Mouse (Mus musculus): ENCODE results near the gene Lgsn.
A peak's percentile ranks its signal among the peaks of the same experiment; 100 is the strongest.

Lgsn gene

DNA sequence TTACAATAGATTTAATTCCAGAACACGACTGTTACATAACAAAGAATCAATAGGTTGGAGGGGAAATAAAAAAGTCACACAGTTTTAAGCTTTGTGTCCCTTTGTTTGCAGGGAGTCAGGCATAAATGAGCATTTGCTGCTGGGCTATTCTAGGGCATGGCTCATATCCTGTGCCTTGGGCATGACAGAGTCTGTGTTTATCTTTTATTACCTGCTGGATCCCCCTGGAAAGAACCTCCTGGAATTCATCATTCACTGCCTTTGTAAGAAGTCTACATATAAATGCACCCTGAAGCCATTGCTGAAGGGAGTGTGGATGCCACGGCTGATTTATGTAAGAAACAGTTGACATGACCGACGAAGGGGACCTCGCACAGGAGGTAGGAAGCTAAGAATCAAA lies at the start of gene Lgsn:
Lgsn (plus strand) TSS at position 301 of the 400 bp plus-strand sequence.
- DNase-seq: no peak

GRCm38 (mm10) chr1:31138387-31138786 lies 37.8 kb upstream of the Lgsn start:
- no peak for DNase-seq

DNA sequence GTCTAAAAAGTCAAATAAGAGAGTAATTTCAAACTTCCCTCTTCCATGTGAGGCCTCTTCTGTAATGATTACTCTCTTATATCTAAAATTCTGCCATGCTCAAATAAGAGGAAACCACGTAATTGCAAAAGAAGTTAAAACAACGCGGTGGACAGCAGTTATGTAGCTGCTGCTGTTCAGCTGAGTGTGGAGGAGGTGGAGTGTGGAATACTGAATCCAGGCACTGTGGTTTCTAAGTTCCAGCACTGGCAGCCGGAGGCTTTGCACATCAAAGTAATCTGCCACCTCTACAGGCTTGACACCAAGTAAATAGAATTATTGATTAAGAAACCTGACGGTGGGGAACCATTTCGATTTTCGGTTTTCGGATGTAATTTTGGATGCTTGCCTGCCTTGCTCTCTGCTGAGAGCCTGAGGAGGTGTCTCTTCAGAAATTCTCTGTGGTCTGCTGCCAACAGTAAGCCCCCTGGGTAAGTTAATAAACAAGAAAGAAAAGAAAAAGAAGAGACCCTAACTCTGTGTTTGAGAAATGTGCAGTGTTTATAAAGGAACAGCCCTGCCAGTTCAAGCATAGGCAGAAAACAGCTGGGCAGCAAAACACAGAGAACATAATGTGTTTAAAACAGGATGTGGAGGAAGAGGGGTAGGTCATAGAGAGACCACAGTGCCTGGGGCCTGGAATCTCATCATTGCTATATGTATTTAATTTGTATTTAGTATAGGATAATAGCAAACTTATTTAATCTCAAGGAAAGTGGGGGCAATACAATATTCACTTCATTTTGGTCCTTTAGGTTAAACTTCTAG lies 33.7 kb upstream of the Lgsn start:
- DNase-seq: no peak

DNA sequence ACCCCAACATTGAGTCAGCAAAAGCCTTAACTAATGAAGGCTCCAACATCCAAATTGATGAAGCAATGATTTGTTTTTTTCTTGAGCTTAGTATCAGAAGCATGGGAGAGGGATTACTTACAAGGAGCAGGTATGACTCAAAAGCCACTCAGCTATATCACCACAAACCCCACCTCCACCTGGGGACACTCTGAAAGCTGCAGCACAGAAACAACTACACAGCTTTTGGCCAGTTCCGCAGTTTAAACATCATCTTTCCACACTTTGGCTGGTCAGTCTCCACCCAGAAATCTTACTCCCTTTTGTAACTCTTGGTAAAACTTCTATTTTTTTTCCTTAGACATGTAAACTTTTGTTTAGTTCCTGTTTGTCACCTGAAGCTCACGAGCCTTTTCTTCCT lies 32.6 kb upstream of the Lgsn start:
- no peak for DNase-seq

DNA sequence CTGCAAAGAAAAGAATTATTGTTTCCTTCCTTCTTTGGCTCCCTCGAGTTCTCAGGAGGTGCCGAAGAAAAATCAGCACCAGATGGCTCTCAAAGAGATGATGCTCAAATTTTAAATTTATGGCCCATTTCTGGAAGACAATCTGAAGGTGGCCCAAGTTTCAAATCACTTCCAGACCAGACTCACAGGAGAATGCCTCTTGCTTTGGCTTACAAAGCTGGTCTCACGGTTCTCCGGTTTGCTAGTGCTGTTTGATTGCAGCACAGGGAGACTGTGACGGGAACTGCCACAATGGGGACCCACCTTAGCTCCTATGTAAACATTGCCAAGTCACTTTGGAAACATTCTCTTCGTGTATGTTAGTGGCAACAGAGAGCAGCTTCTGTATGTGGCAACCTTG lies 26.5 kb upstream of the Lgsn start:
- peak; percentile 66 for DNase-seq

DNA sequence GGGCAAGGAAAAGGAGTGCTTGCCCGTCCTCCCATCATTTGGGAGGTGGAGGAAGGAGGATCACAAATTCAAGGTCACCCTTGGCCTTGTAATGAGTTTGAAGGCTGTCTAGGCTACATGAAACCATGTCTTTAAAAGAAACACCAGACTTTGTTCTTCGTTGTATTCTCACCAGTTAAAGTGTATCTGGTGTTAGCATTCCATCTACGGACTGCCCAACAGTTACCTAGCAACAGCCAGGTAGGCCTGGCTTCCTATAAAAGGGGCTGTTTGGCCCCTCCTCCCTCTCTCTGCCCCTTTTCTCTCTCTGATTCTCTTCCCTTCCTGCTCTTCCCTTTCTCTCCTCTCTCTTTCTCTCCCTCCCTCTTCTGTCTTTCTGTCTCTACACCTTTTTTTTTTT lies 25.7 kb upstream of the Lgsn start:
- no peak for DNase-seq

GRCm38 (mm10) chr1:31152799-31153426 lies 23.3 kb upstream of the Lgsn start:
- no peak for DNase-seq

DNA sequence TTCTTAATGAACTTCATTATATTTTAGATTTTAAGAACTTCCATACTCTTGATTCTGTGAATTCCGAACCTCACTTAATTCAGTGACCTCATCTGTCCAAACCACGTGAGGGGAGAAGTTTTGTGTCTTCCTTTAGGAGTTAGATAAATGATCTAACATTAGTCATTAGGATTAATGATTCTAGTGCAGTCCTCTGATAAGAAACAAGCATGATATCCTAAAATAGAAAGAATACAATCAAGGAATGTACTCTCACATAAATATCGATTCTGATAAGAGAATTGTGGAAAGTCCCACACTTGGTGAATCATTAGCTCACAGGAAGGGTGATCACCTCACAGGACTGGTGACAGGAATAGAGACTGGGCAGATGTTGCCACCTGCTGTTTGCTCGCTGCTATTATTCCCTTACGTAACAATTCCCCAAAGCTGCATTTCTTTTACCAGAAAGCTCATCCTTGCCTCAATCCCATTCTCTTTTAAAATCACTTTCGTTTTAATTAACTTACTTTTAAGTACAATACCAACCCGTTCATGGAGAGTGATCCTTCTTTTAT lies 22.3 kb upstream of the Lgsn start:
- DNase-seq: peak; percentile 69

GRCm38 (mm10) chr1:31156185-31156584 lies 20.0 kb upstream of the Lgsn start:
- DNase-seq: no peak

DNA sequence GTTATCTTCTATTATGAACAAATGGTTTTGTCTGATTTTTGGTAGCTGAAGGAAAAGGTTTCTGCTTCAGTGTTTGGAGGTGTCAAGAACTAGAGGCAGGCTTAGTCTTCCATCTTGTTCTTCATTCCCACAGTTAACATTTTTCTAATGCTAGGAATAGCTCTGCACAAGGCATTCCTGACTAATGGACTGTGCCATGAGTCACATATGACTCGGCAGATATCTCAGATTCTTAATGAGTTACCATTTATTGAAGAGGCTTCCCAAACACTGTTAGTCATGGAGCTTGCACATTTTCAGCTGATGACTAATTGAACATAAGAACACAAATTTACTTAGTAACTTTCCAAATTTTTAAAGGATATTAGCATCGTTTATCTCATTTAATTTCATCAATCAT lies 19.3 kb upstream of the Lgsn start:
- DNase-seq: no peak

- DNase-seq: no peak
These were observed 11.5 kb upstream of the Lgsn start for GRCm38 (mm10) chr1:31164527-31165189.

GRCm38 (mm10) chr1:31165326-31166121 lies 10.7 kb upstream of the Lgsn start:
- DNase-seq: no peak

DNA sequence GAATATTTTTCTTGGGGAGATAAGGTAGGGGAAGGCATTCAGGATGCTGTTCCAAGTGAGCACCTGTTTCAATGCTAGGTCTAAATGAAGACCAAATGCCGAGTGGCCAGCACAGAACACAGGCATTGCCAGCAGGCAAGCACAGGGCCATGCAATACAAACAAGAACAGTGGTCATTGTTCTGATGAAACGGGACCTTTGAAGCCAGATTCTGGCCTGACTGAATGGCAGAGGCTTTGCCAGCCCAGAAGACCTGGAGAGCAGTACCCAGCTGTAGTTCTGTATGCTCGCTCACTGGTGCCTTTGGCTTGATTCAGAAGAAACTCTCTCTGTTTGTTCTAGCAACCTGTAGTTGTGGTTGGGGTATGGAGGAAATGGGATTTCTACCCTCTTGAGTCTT lies 800 bp upstream of the Lgsn start:
- no peak for DNase-seq

GRCm38 (mm10) chr1:31178264-31178663 lies 2.1 kb downstream of the Lgsn start:
- DNase-seq: no peak

GRCm38 (mm10) chr1:31190237-31190866 lies 14.2 kb downstream of the Lgsn start:
- DNase-seq: no peak

DNA sequence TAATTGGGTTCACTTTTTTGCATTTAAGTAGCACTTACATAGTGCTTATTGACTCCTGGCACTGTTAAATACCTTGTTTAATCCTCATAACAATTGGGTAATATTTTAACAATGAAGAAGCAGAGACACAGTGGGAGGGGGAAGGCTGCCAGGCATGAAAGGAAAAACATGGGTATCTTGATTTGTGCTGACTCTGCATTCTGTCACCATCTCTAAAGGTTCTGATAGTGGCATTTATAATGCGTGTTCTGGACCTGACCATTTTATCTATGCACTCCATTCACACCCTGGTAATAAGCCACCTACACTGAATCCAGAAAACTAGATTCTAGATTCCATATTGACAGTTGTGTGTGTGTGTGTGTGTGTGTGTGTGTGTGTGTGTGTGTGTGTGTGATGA lies 19.4 kb downstream of the Lgsn start:
- DNase-seq: no peak

- no peak for DNase-seq
These were observed 20.8 kb downstream of the Lgsn start for GRCm38 (mm10) chr1:31196959-31197358.

DNA sequence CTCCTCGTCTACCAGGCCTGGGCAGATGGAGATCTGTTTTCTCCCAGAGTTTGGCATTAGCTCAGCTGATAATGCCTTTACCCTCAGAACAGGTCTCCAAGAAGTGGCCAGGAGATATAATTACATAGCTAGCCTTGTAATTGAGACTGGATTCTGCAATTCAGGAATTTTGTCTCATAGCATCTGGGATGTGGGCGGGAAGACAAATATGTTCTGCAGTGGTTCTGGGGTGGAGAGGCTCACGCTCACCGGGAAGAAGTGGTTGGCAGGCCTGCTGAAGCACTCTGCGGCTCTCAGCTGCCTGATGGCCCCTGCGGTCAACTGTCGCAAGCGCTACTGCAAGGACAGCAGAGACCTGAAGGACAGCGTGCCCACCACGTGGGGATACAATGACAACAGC lies 27.6 kb downstream of the Lgsn start:
- no peak for DNase-seq

DNA sequence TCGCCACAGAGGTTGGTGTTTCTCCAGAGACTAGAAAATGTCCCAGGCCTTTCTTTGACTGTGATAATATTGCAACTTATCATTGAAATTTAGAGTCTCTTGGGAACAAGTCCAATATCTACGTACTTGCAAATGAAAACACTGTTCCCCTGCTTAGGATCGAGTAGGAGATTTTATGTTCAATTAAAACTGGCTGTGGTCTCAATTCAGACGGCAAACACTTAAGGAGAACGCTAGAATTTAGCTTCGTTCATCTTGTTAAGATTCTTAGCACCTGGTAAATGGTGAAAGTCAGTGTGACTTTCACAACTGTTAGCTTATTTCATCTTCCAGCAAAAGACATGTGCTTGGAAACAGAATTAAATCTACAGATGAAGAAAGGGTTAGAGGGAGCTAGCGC lies 29.1 kb downstream of the Lgsn start:
- DNase-seq: no peak

GRCm38 (mm10) chr1:31205770-31206169 lies 29.6 kb downstream of the Lgsn start:
- DNase-seq: no peak

- peak; percentile 82 for DNase-seq
These were observed 33.9 kb downstream of the Lgsn start for GRCm38 (mm10) chr1:31210144-31210543.

GRCm38 (mm10) chr1:31214831-31215230 lies 38.6 kb downstream of the Lgsn start:
- DNase-seq: no peak
